Mouse (Mus musculus) lung, adult 2 months (tissue): ENCODE results near the gene Prss8. TPM values are rescaled to one million over a fixed set of nuclear protein-coding genes. Genes with fewer than 3 reads are reported as not detected.
"Not testable (repeated sequence)": the region's sequence is repeated elsewhere in the genome, so short reads cannot be mapped to it uniquely, and the experiment has no call there.

Source experiments
- DNase-seq: peaks from one replicate; pipeline ENCODE4 v3.0.0; 2022
- H3K4me1 ChIP-seq: fragments of 200-500 bp; 2 replicates; pipeline ENCODE4 v1.6.1; 2011; ENCODE audit warnings: low read length; ENCODE audit not compliant: control insufficient read depth, insufficient read depth
- H3K4me3 ChIP-seq: fragments of 200-500 bp; replicated peaks from 2 replicates; pipeline ENCODE3; 2011; ENCODE audit warnings: low read depth, mild to moderate bottlenecking, control low read depth, low read length; ENCODE audit errors: extremely low read depth
- CTCF ChIP-seq: fragments of 200-500 bp; IDR thresholded peaks from 2 replicates; pipeline ENCODE4 v1.5.1; 2011; ENCODE audit warnings: mild to moderate bottlenecking, low read length, control low read depth; ENCODE audit not compliant: insufficient read depth
- POLR2A ChIP-seq: fragments of 200-500 bp; IDR thresholded peaks from 2 replicates; pipeline ENCODE4 v1.6.1; 2011; ENCODE audit warnings: low read depth, mild to moderate bottlenecking, control low read depth, low read length, borderline replicate concordance; ENCODE audit errors: extremely low read depth
- WGBS: fragments of 180-500 bp; shearing (Covaris S2); methylation state at CpG from one replicate; pipeline ENCODE4 v1.1.7; 2018; 5-methylcytosine and 5-hydroxymethylcytosine counted together
- polyA plus RNA-seq: library from polyadenylated mRNA; depleted of rRNA; stranded (reverse); fragments of >200 nt; gene quantifications from 2 replicates; pipeline ENCODE4 v1.2.3, GENCODE M21; 2012

Prss8 gene
- polyA plus RNA-seq, 1 experiment, result 158 TPM

GRCm38 (mm10) chr7:127898179-127898956, 31.5 kb downstream of the Prss8 start:
- 40% methylated on average over 10 of the region's 10 CpGs for WGBS
- no peak for TF ChIP-seq POLR2A
- TF ChIP-seq CTCF, result no peak
- Histone ChIP-seq H3K4me3 (no peak overlapping the region), H3K4me1 (no peaks in the 10 kb centered on the region; the same call in 1 of the 2 replicates)
- no peak for DNase-seq

- DNase-seq, result no peak
- Histone ChIP-seq H3K4me1 (no peaks in the 10 kb centered on the region; the same call in 1 of the 2 replicates), H3K4me3 (no peak overlapping the region)
- 87% methylated on average over 7 of the region's 7 CpGs for WGBS
- TF ChIP-seq POLR2A (no peak), CTCF (no peak)
Observed at GRCm38 (mm10) chr7:127897542-127897941, 32.4 kb downstream of the Prss8 start.

GRCm38 (mm10) chr7:127896384-127896783, 33.5 kb downstream of the Prss8 start:
- no peak overlapping the region for H3K4me3 ChIP-seq
- WGBS, result 56% methylated on average over 13 of the region's 13 CpGs
- peak; percentile 64 for DNase-seq
- TF ChIP-seq CTCF (peak; percentile 80), POLR2A (no peak)
- H3K4me1 ChIP-seq, result no peaks in the 10 kb centered on the region; the same call in 1 of the 2 replicates

GRCm38 (mm10) chr7:127895891-127896290, 34.0 kb downstream of the Prss8 start:
- H3K4me1 ChIP-seq, H3K4me3 ChIP-seq, DNase-seq: not testable (repeated sequence)
- 62% methylated on average over 7 of the region's 7 CpGs for WGBS

GRCm38 (mm10) chr7:127895442-127895841, 34.5 kb downstream of the Prss8 start, which contains the start of the genes Gm21974 and Vkorc1:
TSS of gene Gm21974 (minus strand) at chr7:127895454.
TSS of gene Vkorc1 (minus strand) at chr7:127895617.
- WGBS, result under 1% methylated on average over 26 of the region's 26 CpGs
- Histone ChIP-seq H3K4me1 (no peaks in the 10 kb centered on the region; the same call in 1 of the 2 replicates), H3K4me3 (peak within 1 kb of the TSS; percentile 78)
- DNase-seq, result peak; percentile 92
- TF ChIP-seq CTCF, result peak; percentile 29; the same call in 1 of the 2 replicates
- peak; percentile 73; the same call in 1 of the 2 replicates for TF ChIP-seq POLR2A

GRCm38 (mm10) chr7:127894480-127894879, 35.4 kb downstream of the Prss8 start:
- 62% methylated on average over 5 of the region's 5 CpGs for WGBS
- Histone ChIP-seq H3K4me3 (no peak overlapping the region), H3K4me1 (no peaks in the 10 kb centered on the region; the same call in 1 of the 2 replicates)
- TF ChIP-seq CTCF (no peak), POLR2A (no peak)
- DNase-seq, result peak; percentile 18

GRCm38 (mm10) chr7:127890798-127891197, 39.1 kb downstream of the Prss8 start, which contains the start of gene Prss53:
TSS of gene Prss53 (minus strand) at chr7:127890970.
- H3K4me1 ChIP-seq, result no peaks in the 10 kb centered on the region; the same call in 1 of the 2 replicates
- DNase-seq, result peak; percentile 33
- 40% methylated on average over 4 of the region's 4 CpGs for WGBS
- TF ChIP-seq POLR2A (no peak), CTCF (no peak)
- no peak within 1 kb of the TSS for H3K4me3 ChIP-seq

- TF ChIP-seq CTCF, result no peak
- Histone ChIP-seq H3K4me3 (no peak overlapping the region), H3K4me1 (peaks cover 2% of the 10 kb centered on the region)
- WGBS, result 62% methylated on average over 3 of the region's 3 CpGs
- DNase-seq, result no peak
Observed at GRCm38 (mm10) chr7:127888821-127889220, 41.1 kb downstream of the Prss8 start.

GRCm38 (mm10) chr7:127887781-127888180, 42.1 kb downstream of the Prss8 start:
- no peak for DNase-seq
- WGBS, result 82% methylated on average over 3 of the region's 3 CpGs
- Histone ChIP-seq H3K4me3 (no peak overlapping the region), H3K4me1 (peaks cover 7% of the 10 kb centered on the region)
- TF ChIP-seq POLR2A (no peak), CTCF (no peak)

GRCm38 (mm10) chr7:127887191-127887590, 42.7 kb downstream of the Prss8 start:
- DNase-seq, result no peak
- TF ChIP-seq POLR2A (no peak), CTCF (no peak)

More at GRCm38 (mm10) chr7:127887191-127887590, 42.7 kb downstream of the Prss8 start:
- 81% methylated on average over 8 of the region's 8 CpGs for WGBS
- Histone ChIP-seq H3K4me1 (peaks cover 7% of the 10 kb centered on the region), H3K4me3 (no peak overlapping the region)
